Mouse (Mus musculus): ENCODE measurements around the gene Acly. TPM values are rescaled to one million over a fixed set of nuclear protein-coding genes. Genes with fewer than 3 reads are reported as not detected.
A peak's percentile ranks its signal among the peaks of the same experiment; 100 is the strongest.
"Not testable (repeated sequence)": the region's sequence is repeated elsewhere in the genome, so short reads cannot be mapped to it uniquely, and the experiment has no call there.

Gene Acly
- polyA plus RNA-seq, 1 experiment = 94.6 TPM

GRCm38 (mm10) chr11:100550101-100550500, 22.3 kb upstream of the Acly start:
- TF ChIP-seq POLR2A (IDR thresholded peaks at IDR 0.05; ENCODE audit: extremely low read depth, insufficient read depth, low read length) = no peak
- TF ChIP-seq CTCF (IDR thresholded peaks at IDR 0.05; ENCODE audit: extremely low read depth, insufficient read depth, low read length) = no peak
- H3K27ac ChIP-seq (ENCODE audit: insufficient read depth, low read length) = no peak overlapping the region
- H3K4me1 ChIP-seq (ENCODE audit: control insufficient read depth, insufficient read depth, low read length) = no peaks in the 10 kb centered on the region; the same call in 1 of the 2 replicates
- no peak overlapping the region for H3K4me3 ChIP-seq (ENCODE audit: insufficient read depth, low read length)

DNA sequence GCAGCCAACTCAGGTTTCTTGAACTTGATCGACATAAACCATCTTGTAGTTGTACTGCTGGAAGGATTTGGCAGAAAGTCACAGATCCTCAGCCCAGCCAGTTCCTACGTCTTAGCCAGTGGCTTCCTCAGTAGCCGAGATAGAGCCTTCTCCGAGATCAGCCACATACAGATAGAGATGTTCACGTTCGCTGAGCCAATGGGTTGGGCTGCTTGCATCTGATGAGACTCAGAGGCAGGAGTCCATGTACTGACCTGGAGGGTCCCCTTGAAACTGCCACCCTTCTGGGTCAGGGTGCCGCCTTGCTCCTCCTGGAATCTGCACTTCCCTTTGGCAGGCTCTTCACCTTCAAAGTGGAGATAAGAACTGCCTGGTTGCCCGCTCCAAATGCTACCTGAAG, 21.7 kb upstream of the Acly start:
- Histone ChIP-seq H3K4me3 (ENCODE audit: insufficient read depth, low read length) (no peak overlapping the region), H3K27ac (ENCODE audit: insufficient read depth, low read length) (no peak overlapping the region), H3K4me1 (ENCODE audit: control insufficient read depth, insufficient read depth, low read length) (no peaks in the 10 kb centered on the region; the same call in 1 of the 2 replicates)
- TF ChIP-seq POLR2A (IDR thresholded peaks at IDR 0.05; ENCODE audit: extremely low read depth, insufficient read depth, low read length) (no peak), CTCF (IDR thresholded peaks at IDR 0.05; ENCODE audit: extremely low read depth, insufficient read depth, low read length) (no peak)

DNA sequence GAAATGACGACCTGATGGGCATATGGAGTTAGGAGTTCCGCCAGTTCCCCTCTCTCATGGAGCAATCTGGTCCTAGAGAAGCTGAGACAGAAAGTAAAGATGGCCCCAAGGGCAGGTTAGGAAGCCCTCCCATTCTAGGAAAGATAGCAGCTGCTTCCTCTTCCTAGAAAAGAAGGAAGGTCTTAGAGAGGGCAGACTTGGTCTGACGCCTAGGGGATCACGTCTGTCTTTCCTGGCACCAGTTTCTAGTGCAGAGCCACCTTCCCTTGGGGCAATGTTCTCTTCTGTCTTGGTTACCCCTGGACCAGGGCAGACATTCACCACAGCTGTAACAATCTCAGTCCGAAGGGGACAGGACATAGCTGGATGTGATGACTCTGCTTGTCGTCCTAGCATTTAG, 20.3 kb upstream of the Acly start:
- H3K27ac ChIP-seq (ENCODE audit: insufficient read depth, low read length) = no peak overlapping the region
- H3K4me1 ChIP-seq (ENCODE audit: control insufficient read depth, insufficient read depth, low read length) = no peaks in the 10 kb centered on the region; the same call in 1 of the 2 replicates
- H3K4me3 ChIP-seq (ENCODE audit: insufficient read depth, low read length) = no peak overlapping the region
- TF ChIP-seq POLR2A (IDR thresholded peaks at IDR 0.05; ENCODE audit: extremely low read depth, insufficient read depth, low read length) (no peak), CTCF (IDR thresholded peaks at IDR 0.05; ENCODE audit: extremely low read depth, insufficient read depth, low read length) (no peak)

DNA sequence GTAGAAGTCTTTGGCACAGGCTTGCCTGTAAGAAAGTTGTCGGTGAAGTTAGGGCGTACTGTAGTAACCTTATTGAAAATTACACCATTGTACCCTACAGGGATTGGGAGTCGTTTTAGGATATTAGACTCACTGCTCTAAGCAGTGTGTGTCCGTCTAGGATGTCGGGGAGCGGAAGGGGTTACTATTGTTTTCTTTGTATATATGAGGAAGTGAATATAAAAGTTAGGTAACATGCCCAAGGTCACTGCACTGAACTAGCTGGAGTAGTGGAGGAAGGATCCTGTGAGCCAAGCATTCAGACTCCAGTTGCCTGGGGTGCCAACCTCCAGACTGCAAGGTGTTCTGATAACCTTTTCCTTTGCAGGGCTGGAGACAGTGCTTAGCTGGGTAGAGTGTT, 19.2 kb upstream of the Acly start:
- H3K27ac ChIP-seq (ENCODE audit: insufficient read depth, low read length) = no peak overlapping the region
- no peaks in the 10 kb centered on the region; the same call in 1 of the 2 replicates for H3K4me1 ChIP-seq (ENCODE audit: control insufficient read depth, insufficient read depth, low read length)
- TF ChIP-seq POLR2A (IDR thresholded peaks at IDR 0.05; ENCODE audit: extremely low read depth, insufficient read depth, low read length) = no peak
- no peak for TF ChIP-seq CTCF (IDR thresholded peaks at IDR 0.05; ENCODE audit: extremely low read depth, insufficient read depth, low read length)
- no peak overlapping the region for H3K4me3 ChIP-seq (ENCODE audit: insufficient read depth, low read length)

DNA sequence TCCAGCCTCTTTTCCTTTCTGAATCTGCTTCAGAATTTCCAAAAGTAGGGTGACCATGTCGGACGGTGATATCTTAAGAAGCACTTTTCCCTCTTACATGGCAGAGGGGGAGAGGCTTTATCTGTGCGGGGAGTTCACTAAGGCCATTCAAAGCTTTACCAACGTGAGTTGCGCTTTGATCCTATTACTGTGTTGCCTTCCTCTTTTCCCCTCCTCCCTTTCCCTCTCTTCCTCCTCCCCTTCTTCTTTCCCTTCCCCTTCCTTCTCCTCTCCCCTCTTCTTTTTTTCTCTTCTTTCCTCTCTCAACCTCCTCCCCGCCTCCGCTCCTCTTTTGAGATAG, 17.9 kb upstream of the Acly start:
- H3K27ac ChIP-seq (ENCODE audit: insufficient read depth, low read length) = no peak overlapping the region
- peak overlapping the region; percentile 37 for H3K4me3 ChIP-seq (ENCODE audit: insufficient read depth, low read length)
- TF ChIP-seq CTCF (IDR thresholded peaks at IDR 0.05; ENCODE audit: extremely low read depth, insufficient read depth, low read length) = no peak
- TF ChIP-seq POLR2A (IDR thresholded peaks at IDR 0.05; ENCODE audit: extremely low read depth, insufficient read depth, low read length) = no peak
- H3K4me1 ChIP-seq (ENCODE audit: control insufficient read depth, insufficient read depth, low read length) = no peaks in the 10 kb centered on the region; the same call in 1 of the 2 replicates

- no peak within 1 kb of the TSS for H3K27ac ChIP-seq (ENCODE audit: insufficient read depth, low read length)
- H3K4me1 ChIP-seq (ENCODE audit: control insufficient read depth, insufficient read depth, low read length) = no peaks in the 10 kb centered on the region; the same call in 1 of the 2 replicates
- H3K4me3 ChIP-seq (ENCODE audit: insufficient read depth, low read length) = peak within 1 kb of the TSS; percentile 37
- TF ChIP-seq CTCF (IDR thresholded peaks at IDR 0.05; ENCODE audit: extremely low read depth, insufficient read depth, low read length) (no peak), POLR2A (IDR thresholded peaks at IDR 0.05; ENCODE audit: extremely low read depth, insufficient read depth, low read length) (peak; percentile 70)
Observed at GRCm38 (mm10) chr11:100544832-100545745, 17.3 kb upstream of the Acly start, which contains the start of gene Ttc25. Ttc25 (plus strand) TSS chr11:100545607.

GRCm38 (mm10) chr11:100541577-100541976, 13.8 kb upstream of the Acly start:
- no peak overlapping the region for H3K4me3 ChIP-seq (ENCODE audit: insufficient read depth, low read length)
- TF ChIP-seq POLR2A (IDR thresholded peaks at IDR 0.05; ENCODE audit: extremely low read depth, insufficient read depth, low read length) = no peak
- TF ChIP-seq CTCF (IDR thresholded peaks at IDR 0.05; ENCODE audit: extremely low read depth, insufficient read depth, low read length) = no peak
- no peaks in the 10 kb centered on the region; the same call in 1 of the 2 replicates for H3K4me1 ChIP-seq (ENCODE audit: control insufficient read depth, insufficient read depth, low read length)
- H3K27ac ChIP-seq (ENCODE audit: insufficient read depth, low read length) = no peak overlapping the region

- Histone ChIP-seq H3K4me3 (ENCODE audit: insufficient read depth, low read length) (no peak overlapping the region), H3K27ac (ENCODE audit: insufficient read depth, low read length) (no peak overlapping the region), H3K4me1 (ENCODE audit: control insufficient read depth, insufficient read depth, low read length) (no peaks in the 10 kb centered on the region; the same call in 1 of the 2 replicates)
- TF ChIP-seq CTCF (IDR thresholded peaks at IDR 0.05; ENCODE audit: extremely low read depth, insufficient read depth, low read length) = no peak
Observed at GRCm38 (mm10) chr11:100540966-100541365, 13.2 kb upstream of the Acly start.

GRCm38 (mm10) chr11:100536466-100536865, 8.7 kb upstream of the Acly start:
- Histone ChIP-seq H3K27ac (ENCODE audit: insufficient read depth, low read length) (no peak overlapping the region), H3K4me3 (ENCODE audit: insufficient read depth, low read length) (no peak overlapping the region), H3K4me1 (ENCODE audit: control insufficient read depth, insufficient read depth, low read length) (no peaks in the 10 kb centered on the region)
- TF ChIP-seq POLR2A (IDR thresholded peaks at IDR 0.05; ENCODE audit: extremely low read depth, insufficient read depth, low read length) (no peak), CTCF (IDR thresholded peaks at IDR 0.05; ENCODE audit: extremely low read depth, insufficient read depth, low read length) (no peak)

- Histone ChIP-seq H3K4me3 (ENCODE audit: insufficient read depth, low read length) (no peak overlapping the region), H3K27ac (ENCODE audit: insufficient read depth, low read length) (no peak overlapping the region), H3K4me1 (ENCODE audit: control insufficient read depth, insufficient read depth, low read length) (no peaks in the 10 kb centered on the region)
- no peak for TF ChIP-seq POLR2A (IDR thresholded peaks at IDR 0.05; ENCODE audit: extremely low read depth, insufficient read depth, low read length)
- no peak for TF ChIP-seq CTCF (IDR thresholded peaks at IDR 0.05; ENCODE audit: extremely low read depth, insufficient read depth, low read length)
Observed at GRCm38 (mm10) chr11:100535996-100536395, 8.2 kb upstream of the Acly start.

- H3K4me1 ChIP-seq (ENCODE audit: control insufficient read depth, insufficient read depth, low read length); H3K27ac ChIP-seq (ENCODE audit: insufficient read depth, low read length); H3K4me3 ChIP-seq (ENCODE audit: insufficient read depth, low read length): not testable (repeated sequence)
Observed at GRCm38 (mm10) chr11:100534821-100535220, 7.0 kb upstream of the Acly start.

- H3K27ac ChIP-seq (ENCODE audit: insufficient read depth, low read length); H3K4me3 ChIP-seq (ENCODE audit: insufficient read depth, low read length); H3K4me1 ChIP-seq (ENCODE audit: control insufficient read depth, insufficient read depth, low read length): not testable (repeated sequence)
Observed at GRCm38 (mm10) chr11:100534411-100534810, 6.6 kb upstream of the Acly start.
